Mouse (Mus musculus) liver, embryonic 12.5 days (tissue): ENCODE data around the gene Kcnh2. TPM values are rescaled to one million over a fixed set of nuclear protein-coding genes. Genes with fewer than 3 reads are reported as not detected.
A peak's percentile ranks its signal among the peaks of the same experiment; 100 is the strongest.

Experiments
- ATAC-seq: fragments of 200-750 bp; cut with Nextera tagmentation; 2 replicates; pipeline ENCODE4 v1.8.0; 2017; ENCODE audit warnings: moderate number of reproducible peaks, mild to moderate bottlenecking, moderate library complexity
- H3K27ac ChIP-seq: fragments of 300-500 bp; sonication (generic); 2 replicates; pipeline ENCODE4 v1.5.1; 2016; ENCODE audit warnings: mild to moderate bottlenecking
- H3K27me3 ChIP-seq: fragments of 300-500 bp; sonication (generic); replicated peaks from 2 replicates; pipeline ENCODE4 v1.6.1; 2016; ENCODE audit warnings: mild to moderate bottlenecking, moderate library complexity
- H3K36me3 ChIP-seq: fragments of 300-500 bp; sonication (generic); 2 replicates; pipeline ENCODE4 v1.6.1; 2016; ENCODE audit warnings: mild to moderate bottlenecking, moderate library complexity
- H3K4me1 ChIP-seq: fragments of 300-500 bp; sonication (generic); 2 replicates; pipeline ENCODE4 v1.6.1; 2016
- H3K4me2 ChIP-seq: fragments of 300-500 bp; sonication (generic); 2 replicates; pipeline ENCODE4 v1.6.1; 2016; ENCODE audit warnings: mild to moderate bottlenecking, moderate library complexity
- H3K4me3 ChIP-seq: fragments of 300-500 bp; sonication (generic); 2 replicates; pipeline ENCODE4 v1.5.1; 2016; ENCODE audit warnings: mild to moderate bottlenecking, moderate library complexity
- H3K9ac ChIP-seq: fragments of 300-500 bp; sonication (generic); 2 replicates; pipeline ENCODE4 v1.6.1; 2016; ENCODE audit warnings: mild to moderate bottlenecking, moderate library complexity
- H3K9me3 ChIP-seq: fragments of 300-500 bp; sonication (generic); replicated peaks from 2 replicates; pipeline ENCODE4 v1.6.1; 2016; ENCODE audit warnings: mild to moderate bottlenecking, moderate library complexity
- WGBS: fragments of 180-500 bp; shearing (Covaris S2); methylation state at CpG from one replicate; pipeline ENCODE4 v1.1.7; 2016; ENCODE audit not compliant: insufficient replicate concordance; 5-methylcytosine and 5-hydroxymethylcytosine counted together
- polyA plus RNA-seq: library from polyadenylated mRNA; unstranded; fragments of >200 nt; fragmentation: Nextera tagmentation; extraction: Ambion mirVana; gene quantifications from 2 replicates; pipeline ENCODE4 v1.2.1, GENCODE M21; 2016

Gene Kcnh2
- polyA plus RNA-seq, 1 experiment from 2014 or later: 0.89 TPM

GRCm38 (mm10) chr5:24353327-24353726 lies 1.9 kb upstream of the Kcnh2 start:
- Histone ChIP-seq H3K9me3 (no peaks in the 10 kb centered on the region), H3K4me3 (no peak overlapping the region), H3K27ac (no peak overlapping the region), H3K9ac (no peak overlapping the region), H3K4me2 (no peak overlapping the region), H3K4me1 (peaks cover 35% of the 10 kb centered on the region), H3K27me3 (peaks cover 95% of the 10 kb centered on the region), H3K36me3 (no peaks in the 10 kb centered on the region)
- WGBS: 36% methylated on average over 4 of the region's 4 CpGs
- ATAC-seq: no peak

DNA sequence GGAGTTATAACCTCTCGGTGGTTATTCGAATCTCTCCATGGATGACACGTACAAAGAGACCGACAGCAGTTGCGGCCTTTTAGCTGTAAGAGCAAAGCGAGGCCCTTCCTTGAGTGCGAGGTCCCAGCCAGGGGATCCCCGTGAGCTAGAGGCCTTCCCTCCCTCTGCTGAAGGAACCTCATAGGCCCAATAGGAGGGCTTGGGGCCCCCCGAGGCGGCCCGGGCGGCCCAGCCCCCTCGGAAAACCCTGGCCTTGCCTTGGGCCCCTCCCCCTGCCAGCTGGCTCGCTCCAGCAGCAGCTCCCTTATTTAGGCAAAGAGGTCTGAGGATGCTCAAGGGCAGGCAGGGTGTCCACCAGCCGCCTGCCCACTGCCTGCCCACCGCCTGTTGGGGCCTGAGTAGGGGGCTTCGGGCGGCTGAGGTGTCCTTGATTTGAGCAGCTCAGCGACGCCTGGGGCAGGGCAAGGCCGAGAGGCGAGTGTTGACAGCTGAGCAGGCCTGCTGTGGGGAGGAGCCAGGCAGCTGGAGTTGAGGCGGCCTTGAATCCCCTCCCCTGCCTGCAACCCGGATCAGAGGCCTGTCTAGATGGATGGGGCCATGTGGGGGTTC lies 951 bp upstream of the Kcnh2 start:
- Histone ChIP-seq H3K4me3 (peak overlapping the region; percentile 60), H3K9ac (no peak overlapping the region), H3K36me3 (no peaks in the 10 kb centered on the region), H3K27me3 (peaks cover 97% of the 10 kb centered on the region), H3K27ac (no peak overlapping the region), H3K9me3 (no peaks in the 10 kb centered on the region), H3K4me1 (peaks cover 44% of the 10 kb centered on the region), H3K4me2 (peak overlapping the region; percentile 80)
- peak; percentile 25; the same call in 1 of the 2 replicates for ATAC-seq
- WGBS: 5% methylated on average over 21 of the region's 24 CpGs

- no peaks in the 10 kb centered on the region for H3K9me3 ChIP-seq
- H3K4me3 ChIP-seq: peak overlapping the region; percentile 60
- 5% methylated on average over 39 of the region's 41 CpGs for WGBS
- peaks cover 51% of the 10 kb centered on the region for H3K4me1 ChIP-seq
- H3K27ac ChIP-seq: no peak overlapping the region
- H3K27me3 ChIP-seq: peaks cover 98% of the 10 kb centered on the region
- H3K4me2 ChIP-seq: peak overlapping the region; percentile 80
- H3K36me3 ChIP-seq: no peaks in the 10 kb centered on the region
- peak; percentile 68 for ATAC-seq
- peak overlapping the region; percentile 49; the same call in 1 of the 2 replicates for H3K9ac ChIP-seq
Measured at GRCm38 (mm10) chr5:24351701-24352171, 332 bp upstream of the Kcnh2 start.

DNA sequence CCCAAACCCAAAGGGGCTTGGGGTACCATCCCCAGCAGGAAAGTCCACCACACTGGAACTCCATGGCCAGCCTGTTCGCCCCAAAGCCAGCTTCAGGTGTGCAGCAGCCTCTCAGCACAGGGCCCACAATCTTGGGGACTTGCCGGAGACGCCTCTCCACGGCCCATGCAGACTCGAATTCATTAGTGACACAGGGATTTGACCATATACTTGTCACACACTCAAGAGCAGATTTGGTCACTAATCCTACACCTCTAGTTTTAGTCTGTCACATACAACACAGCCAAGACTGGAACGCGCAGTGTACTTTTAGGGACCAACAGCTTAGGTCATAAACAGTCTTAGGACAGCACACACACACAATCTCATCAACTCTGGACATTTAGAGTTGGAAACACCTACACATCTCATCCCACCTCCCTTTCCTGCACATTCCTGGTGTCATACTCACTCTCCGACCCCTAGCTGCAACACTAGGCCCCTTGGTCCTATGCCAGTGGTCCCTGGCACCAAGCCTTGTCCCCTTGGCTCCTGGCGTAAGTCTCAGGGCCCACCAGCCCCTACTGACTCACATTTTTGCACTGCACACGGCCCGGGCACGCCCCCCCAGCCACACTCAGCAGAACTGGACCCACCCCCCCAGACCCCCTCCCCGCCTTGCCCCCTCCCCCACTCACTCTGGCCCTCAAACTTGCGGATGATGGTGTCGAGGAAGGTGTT lies 713 bp downstream of the Kcnh2 start:
- Histone ChIP-seq H3K4me1 (peaks cover 61% of the 10 kb centered on the region), H3K27me3 (peaks cover 99% of the 10 kb centered on the region), H3K9me3 (no peaks in the 10 kb centered on the region), H3K27ac (no peak overlapping the region), H3K9ac (peak overlapping the region; percentile 49; the same call in 1 of the 2 replicates), H3K4me3 (peak overlapping the region; percentile 60), H3K36me3 (no peaks in the 10 kb centered on the region), H3K4me2 (peak overlapping the region; percentile 80)
- no peak for ATAC-seq
- WGBS: 43% methylated on average over 14 of the region's 15 CpGs

DNA sequence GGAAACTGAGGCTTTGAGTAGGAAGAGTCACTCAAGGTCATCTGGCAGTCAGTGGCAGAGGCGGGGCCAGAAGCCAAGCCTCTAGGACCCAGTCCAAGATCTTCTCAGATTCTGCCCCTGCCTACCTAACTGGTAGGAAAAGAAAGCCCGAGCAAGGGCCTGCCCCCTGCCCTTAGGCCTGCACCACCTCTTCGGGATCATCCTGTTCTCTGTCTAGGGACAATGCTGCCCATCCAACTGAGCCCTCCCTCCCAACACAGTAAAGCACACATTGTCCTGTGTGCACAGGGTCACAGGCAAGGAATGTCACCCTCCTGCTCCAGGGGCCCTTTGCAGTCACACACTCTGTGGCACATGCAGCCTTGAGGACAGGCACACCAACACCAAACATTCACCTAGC lies 1.3 kb downstream of the Kcnh2 start:
- Histone ChIP-seq H3K4me1 (peaks cover 67% of the 10 kb centered on the region), H3K4me3 (no peak overlapping the region), H3K4me2 (no peak overlapping the region), H3K27ac (no peak overlapping the region), H3K36me3 (no peaks in the 10 kb centered on the region), H3K27me3 (peaks cover 98% of the 10 kb centered on the region), H3K9me3 (no peaks in the 10 kb centered on the region), H3K9ac (no peak overlapping the region)
- 61% methylated on average over 3 of the region's 3 CpGs for WGBS
- ATAC-seq: no peak

DNA sequence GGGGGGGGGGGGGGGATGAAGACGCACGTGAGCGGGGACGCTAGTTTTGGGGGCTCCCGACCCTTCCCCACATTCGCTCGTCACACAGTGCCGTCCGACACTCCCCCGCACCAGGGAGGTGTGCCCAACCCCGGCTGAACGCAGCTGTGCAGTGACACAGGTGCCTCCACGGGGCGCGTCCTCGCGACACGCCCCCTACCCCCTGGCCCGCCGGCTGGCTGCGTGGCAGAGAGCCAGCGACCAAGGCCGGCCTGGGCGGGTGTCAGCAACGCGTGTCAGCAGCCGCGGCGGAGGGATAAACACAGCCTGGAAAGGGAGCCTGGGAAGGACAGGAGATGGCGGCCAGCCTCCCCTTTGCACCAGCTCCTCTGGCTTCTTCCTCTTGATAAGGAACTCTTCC lies 2.9 kb downstream of the Kcnh2 start:
- ATAC-seq: no peak
- H3K9ac ChIP-seq: peak overlapping the region; percentile 36; the same call in 1 of the 2 replicates

GRCm38 (mm10) chr5:24348128-24348527 lies 3.3 kb downstream of the Kcnh2 start:
- Histone ChIP-seq H3K4me2 (peak overlapping the region; percentile 84), H3K36me3 (no peaks in the 10 kb centered on the region), H3K9ac (0 out of 2 replicates have a peak overlapping the region, but pooled peaks have one; percentile 36), H3K27ac (no peak overlapping the region), H3K9me3 (no peaks in the 10 kb centered on the region), H3K4me3 (peak overlapping the region; percentile 48), H3K4me1 (peaks cover 87% of the 10 kb centered on the region), H3K27me3 (peaks cover 95% of the 10 kb centered on the region)
- ATAC-seq: peak; percentile 50
- WGBS: under 1% methylated on average over 41 of the region's 41 CpGs

More for the DNA sequence above, 2.9 kb downstream of the Kcnh2 start:
- Histone ChIP-seq H3K9me3 (no peaks in the 10 kb centered on the region), H3K36me3 (no peaks in the 10 kb centered on the region), H3K4me2 (peak overlapping the region; percentile 84), H3K27me3 (peaks cover 97% of the 10 kb centered on the region), H3K27ac (no peak overlapping the region), H3K4me3 (peak overlapping the region; percentile 48), H3K4me1 (peaks cover 83% of the 10 kb centered on the region)
- under 1% methylated on average over 29 of the region's 30 CpGs for WGBS

- no peaks in the 10 kb centered on the region for H3K36me3 ChIP-seq
- no peaks in the 10 kb centered on the region for H3K9me3 ChIP-seq
- WGBS: 45% methylated on average over 7 of the region's 7 CpGs
- H3K4me3 ChIP-seq: no peak overlapping the region
- H3K27me3 ChIP-seq: peaks cover 87% of the 10 kb centered on the region
- H3K27ac ChIP-seq: no peak overlapping the region
- peak overlapping the region; percentile 84 for H3K4me2 ChIP-seq
- ATAC-seq: no peak
- peaks cover 90% of the 10 kb centered on the region for H3K4me1 ChIP-seq
- H3K9ac ChIP-seq: no peak overlapping the region
Measured at GRCm38 (mm10) chr5:24347186-24347875, 4.1 kb downstream of the Kcnh2 start.

- no peaks in the 10 kb centered on the region for H3K36me3 ChIP-seq
- H3K27me3 ChIP-seq: peaks cover 77% of the 10 kb centered on the region
- WGBS: 43% methylated on average over 7 of the region's 7 CpGs
- H3K4me1 ChIP-seq: peaks cover 84% of the 10 kb centered on the region
- no peak overlapping the region for H3K4me2 ChIP-seq
- no peaks in the 10 kb centered on the region for H3K9me3 ChIP-seq
- H3K9ac ChIP-seq: no peak overlapping the region
- no peak overlapping the region for H3K27ac ChIP-seq
- no peak for ATAC-seq
- H3K4me3 ChIP-seq: no peak overlapping the region
Measured at GRCm38 (mm10) chr5:24346313-24346712, 5.1 kb downstream of the Kcnh2 start.

DNA sequence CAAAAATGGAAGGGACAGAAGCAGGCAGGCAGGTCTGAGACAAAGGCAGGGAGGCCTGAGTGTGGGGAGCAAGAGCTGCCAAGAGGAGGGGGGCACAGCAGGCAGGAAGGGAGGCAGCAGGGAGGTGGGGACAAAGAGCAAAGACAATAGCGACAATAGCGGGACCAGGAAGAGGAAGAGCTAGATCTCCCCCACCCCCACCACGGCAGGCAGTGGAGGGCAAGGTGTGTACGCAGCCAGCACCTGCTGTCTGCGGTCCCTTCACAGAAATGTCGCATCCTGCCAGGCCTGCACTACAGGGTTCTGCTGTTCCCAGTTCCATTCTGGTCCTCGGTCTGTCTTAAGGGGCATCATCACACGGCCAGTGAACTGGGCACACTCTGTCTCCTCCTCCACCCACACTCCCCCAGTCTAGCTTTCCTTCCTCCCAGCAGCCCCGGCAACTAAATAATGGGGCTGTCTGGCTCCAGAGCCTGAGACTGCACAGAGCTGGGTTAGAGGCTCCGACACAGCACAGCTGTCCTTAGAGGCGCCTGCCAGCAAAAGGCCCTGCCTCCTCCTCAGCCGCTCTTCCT lies 6.8 kb downstream of the Kcnh2 start:
- no peak for ATAC-seq
- peaks cover 71% of the 10 kb centered on the region for H3K4me1 ChIP-seq

GRCm38 (mm10) chr5:24343977-24344436 lies 7.4 kb downstream of the Kcnh2 start:
- peak; percentile 31 for ATAC-seq
- no peak overlapping the region for H3K9ac ChIP-seq
- H3K27me3 ChIP-seq: peaks cover 54% of the 10 kb centered on the region
- peak overlapping the region; percentile 46 for H3K27ac ChIP-seq
- WGBS: 17% methylated on average over 2 of the region's 2 CpGs
- no peaks in the 10 kb centered on the region for H3K36me3 ChIP-seq
- no peaks in the 10 kb centered on the region for H3K9me3 ChIP-seq
- no peak overlapping the region for H3K4me3 ChIP-seq
- peak overlapping the region; percentile 38 for H3K4me2 ChIP-seq
- peaks cover 70% of the 10 kb centered on the region for H3K4me1 ChIP-seq

More for the DNA sequence above, 6.8 kb downstream of the Kcnh2 start:
- Histone ChIP-seq H3K36me3 (no peaks in the 10 kb centered on the region), H3K4me3 (no peak overlapping the region), H3K9ac (no peak overlapping the region), H3K9me3 (no peaks in the 10 kb centered on the region), H3K4me2 (peak overlapping the region; percentile 38), H3K27ac (peak overlapping the region; percentile 46; the same call in 1 of the 2 replicates), H3K27me3 (peaks cover 60% of the 10 kb centered on the region)
- 20% methylated on average over 12 of the region's 12 CpGs for WGBS
